Mouse (Mus musculus): ENCODE measurements at regions not wholly inside any gene's neighbourhood (a gene's known extent, or its start where the extent isn't known, plus 50 kb on each side); places are given as distances from the start of the nearest gene placed in this dataset.

GRCm38 (mm10) chr4:91180241-91181096, 220.1 kb downstream of the Elavl2 start:
- no peak for DNase-seq (ENCODE audit: extremely low spot score in 1 of 2, low spot score in 1 of 2)

DNA sequence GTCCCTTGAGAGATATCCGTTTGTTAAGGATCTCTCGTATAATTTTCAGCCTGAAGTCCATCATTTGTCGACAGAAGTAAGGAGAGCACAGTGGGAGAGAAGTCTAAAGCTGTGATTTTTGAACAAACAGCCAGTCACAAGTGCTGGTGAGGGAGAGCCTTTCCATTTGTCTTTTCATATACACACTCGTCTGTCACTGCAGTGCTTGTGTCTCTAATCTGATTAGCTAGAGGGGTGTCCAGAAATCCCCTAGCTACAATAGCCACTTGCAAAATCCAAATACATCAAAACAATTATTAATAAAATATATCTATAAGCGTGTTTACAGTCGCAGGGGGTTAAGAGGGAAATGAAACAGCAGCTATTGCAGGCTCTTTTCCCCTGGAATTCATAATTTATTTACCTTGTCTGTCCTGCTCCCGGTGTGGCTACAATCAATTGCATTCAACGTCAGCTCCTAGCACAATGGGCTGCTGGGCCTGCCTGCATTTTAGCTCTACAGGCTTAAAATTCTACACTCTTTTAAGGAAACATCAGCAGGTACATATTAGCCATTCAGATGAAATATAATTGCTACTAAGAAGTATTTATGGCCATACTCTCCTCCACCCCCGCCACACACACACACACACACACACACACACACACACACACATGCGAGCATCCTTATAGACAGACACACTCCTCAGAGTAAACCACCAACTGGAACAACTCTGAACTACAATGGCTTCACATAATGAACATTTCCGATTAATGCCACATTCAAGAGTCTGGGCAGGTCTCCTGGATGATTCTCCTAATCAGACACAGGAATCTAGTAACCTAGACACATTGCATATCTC, 236.1 kb downstream of the Elavl2 start:
- no peak for DNase-seq (ENCODE audit: extremely low spot score in 1 of 2, low spot score in 1 of 2)

DNA sequence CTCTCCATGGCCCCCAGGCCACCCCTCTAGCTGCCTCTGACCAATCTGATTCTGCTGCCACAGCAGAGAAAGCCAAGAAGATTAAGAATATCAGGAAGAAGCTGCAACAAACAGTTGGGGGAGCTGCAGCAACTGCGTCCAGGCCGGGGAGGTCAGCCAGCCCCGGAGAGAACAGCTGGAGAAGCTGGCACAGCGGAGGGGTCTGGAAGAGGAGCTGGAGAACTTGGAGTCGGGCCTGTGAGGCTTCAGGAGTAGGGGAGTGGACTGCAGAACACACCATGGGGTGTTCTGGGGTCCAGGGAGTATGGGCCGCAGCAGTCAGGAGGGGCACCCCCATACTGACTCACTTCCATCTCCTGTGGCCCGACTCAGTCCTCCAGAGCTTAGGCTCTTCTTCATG, 243.5 kb downstream of the Elavl2 start:
- DNase-seq (ENCODE audit: extremely low spot score in 1 of 2, low spot score in 1 of 2), result no peak

GRCm38 (mm10) chr4:91144666-91145065, 255.9 kb downstream of the Elavl2 start:
- no peak for DNase-seq (ENCODE audit: extremely low spot score in 1 of 2, low spot score in 1 of 2)

GRCm38 (mm10) chr4:91143906-91144305, 256.7 kb downstream of the Elavl2 start:
- DNase-seq (ENCODE audit: extremely low spot score in 1 of 2, low spot score in 1 of 2), result no peak

GRCm38 (mm10) chr4:91135327-91135726, 265.3 kb downstream of the Elavl2 start:
- peak in 1 of 2 experiments; percentile 16 for DNase-seq (ENCODE audit: extremely low spot score in 1 of 2, low spot score in 1 of 2)

DNA sequence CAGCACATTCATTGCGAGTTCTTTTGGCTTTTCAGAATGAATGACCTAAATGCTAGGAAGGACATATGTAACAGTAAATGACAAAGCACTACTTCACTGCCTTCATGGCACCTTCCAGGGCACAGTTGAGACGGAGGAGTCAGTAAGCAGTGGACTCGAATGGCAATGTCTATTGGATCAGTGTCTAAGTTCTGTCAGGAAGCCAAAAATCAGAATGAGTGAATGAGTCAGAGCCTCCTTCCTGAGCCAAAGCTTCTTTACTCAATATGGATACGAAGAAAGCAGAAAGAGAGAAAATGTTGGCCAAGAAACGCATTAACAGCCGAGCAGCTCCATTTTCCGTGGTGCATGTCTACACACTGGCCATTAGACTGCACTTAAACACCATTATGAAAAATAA, 268.3 kb downstream of the Elavl2 start:
- peak in 1 of 2 experiments; percentile 49 for DNase-seq (ENCODE audit: extremely low spot score in 1 of 2, low spot score in 1 of 2)

GRCm38 (mm10) chr4:91120277-91120676, 280.3 kb downstream of the Elavl2 start:
- no peak for DNase-seq (ENCODE audit: extremely low spot score in 1 of 2, low spot score in 1 of 2)

GRCm38 (mm10) chr4:91116807-91117609, 283.6 kb downstream of the Elavl2 start:
- DNase-seq (ENCODE audit: extremely low spot score in 1 of 2, low spot score in 1 of 2), result no peak

DNA sequence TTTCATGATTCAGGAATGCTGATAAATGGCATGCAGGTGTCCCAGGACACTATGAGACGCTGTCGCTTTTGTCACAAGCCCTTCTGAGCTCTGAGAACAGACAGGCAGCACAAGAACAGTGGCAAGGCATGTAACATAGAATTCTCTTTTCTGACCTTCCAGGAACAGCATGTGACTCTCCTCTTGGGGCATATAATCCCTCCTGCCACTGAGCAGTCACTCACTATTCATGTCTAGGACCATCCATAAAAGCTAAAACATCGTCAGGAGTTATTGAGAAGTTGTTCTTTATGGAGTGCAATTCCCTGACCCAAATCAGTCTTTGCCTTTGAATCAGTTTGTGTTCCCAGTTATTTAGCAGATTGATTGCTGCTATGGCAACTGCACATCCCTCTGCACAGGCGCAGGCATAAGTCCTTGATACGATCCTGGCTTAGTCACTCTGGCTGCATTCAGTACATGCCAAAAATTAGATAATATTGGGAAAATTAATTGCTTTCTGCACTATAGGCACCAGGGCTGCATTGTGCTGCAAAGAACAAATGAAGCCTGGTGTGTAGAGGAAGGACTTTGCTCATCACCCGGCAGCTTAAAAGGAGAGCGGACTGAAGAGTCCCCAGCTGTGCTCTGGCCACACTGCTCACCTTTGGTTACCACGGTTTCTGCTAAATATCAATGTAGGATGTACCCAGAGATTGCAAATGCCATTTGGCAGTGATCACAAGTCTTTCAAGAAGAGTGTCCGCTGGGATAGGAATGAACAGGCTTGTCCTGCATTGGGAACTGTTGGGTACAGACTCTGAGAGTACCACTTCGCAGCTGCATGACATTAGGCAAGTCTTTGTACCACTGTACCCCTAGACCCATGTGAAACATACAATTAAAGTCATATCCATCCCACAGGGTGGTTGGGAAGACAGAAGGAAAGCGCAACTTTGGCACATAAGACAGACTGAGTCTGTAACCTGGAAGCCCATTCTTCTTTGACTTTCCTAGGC, 288.6 kb downstream of the Elavl2 start:
- DNase-seq (ENCODE audit: extremely low spot score in 1 of 2, low spot score in 1 of 2), result no peak

GRCm38 (mm10) chr4:91096086-91096485, 304.5 kb downstream of the Elavl2 start:
- DNase-seq (ENCODE audit: extremely low spot score in 1 of 2, low spot score in 1 of 2), result no peak

GRCm38 (mm10) chr4:91094382-91094781, 306.2 kb downstream of the Elavl2 start:
- peak in 1 of 2 experiments; percentile 42 for DNase-seq (ENCODE audit: extremely low spot score in 1 of 2, low spot score in 1 of 2)

GRCm38 (mm10) chr4:91093885-91094284, 306.7 kb downstream of the Elavl2 start:
- peak in 1 of 2 experiments; percentile 18 for DNase-seq (ENCODE audit: extremely low spot score in 1 of 2, low spot score in 1 of 2)

- no peak for DNase-seq (ENCODE audit: extremely low spot score in 1 of 2, low spot score in 1 of 2)
These were observed 308.3 kb downstream of the Elavl2 start for GRCm38 (mm10) chr4:91092323-91092722.

DNA sequence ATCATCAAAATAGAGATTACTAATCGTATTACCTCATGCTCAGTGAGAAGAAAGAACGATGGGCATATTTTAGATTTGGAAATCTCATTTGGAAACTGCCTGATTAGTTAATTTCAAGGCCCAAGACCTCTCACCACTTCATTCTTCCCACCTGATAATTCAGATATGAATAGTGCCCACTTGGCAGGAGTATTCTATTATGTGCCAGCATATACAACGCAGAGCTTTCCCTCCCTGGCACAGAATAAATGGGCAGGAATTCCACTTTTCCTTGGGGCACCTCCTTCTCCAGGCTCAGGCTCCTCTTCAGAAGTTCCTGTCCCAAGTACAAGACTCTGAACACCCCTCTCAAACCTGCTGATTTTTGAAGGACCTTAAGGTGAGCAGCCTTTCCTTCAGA, 308.7 kb downstream of the Elavl2 start:
- no peak for DNase-seq (ENCODE audit: extremely low spot score in 1 of 2, low spot score in 1 of 2)

GRCm38 (mm10) chr4:91083950-91084349, 316.6 kb downstream of the Elavl2 start:
- DNase-seq (ENCODE audit: extremely low spot score in 1 of 2, low spot score in 1 of 2), result peak in 1 of 2 experiments; percentile 39

DNA sequence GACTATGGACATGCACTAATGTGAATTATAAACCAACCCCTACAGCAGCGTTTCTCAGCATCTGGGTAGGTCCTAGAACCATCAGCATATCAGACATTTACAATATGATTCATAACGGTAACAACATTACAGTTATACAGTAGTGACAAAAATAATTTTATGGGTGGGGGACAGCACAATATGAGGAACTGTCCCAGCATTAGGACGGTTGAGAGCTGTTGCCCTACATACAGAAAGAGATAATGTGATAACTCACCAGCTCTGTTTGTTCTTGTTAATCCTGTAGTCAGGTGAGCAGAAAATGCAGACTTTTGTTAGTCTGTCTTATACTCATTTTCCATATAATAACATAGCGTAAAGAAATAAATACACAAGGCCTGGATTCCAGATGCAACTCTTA, 319.1 kb downstream of the Elavl2 start:
- DNase-seq (ENCODE audit: extremely low spot score in 1 of 2, low spot score in 1 of 2), result no peak

DNA sequence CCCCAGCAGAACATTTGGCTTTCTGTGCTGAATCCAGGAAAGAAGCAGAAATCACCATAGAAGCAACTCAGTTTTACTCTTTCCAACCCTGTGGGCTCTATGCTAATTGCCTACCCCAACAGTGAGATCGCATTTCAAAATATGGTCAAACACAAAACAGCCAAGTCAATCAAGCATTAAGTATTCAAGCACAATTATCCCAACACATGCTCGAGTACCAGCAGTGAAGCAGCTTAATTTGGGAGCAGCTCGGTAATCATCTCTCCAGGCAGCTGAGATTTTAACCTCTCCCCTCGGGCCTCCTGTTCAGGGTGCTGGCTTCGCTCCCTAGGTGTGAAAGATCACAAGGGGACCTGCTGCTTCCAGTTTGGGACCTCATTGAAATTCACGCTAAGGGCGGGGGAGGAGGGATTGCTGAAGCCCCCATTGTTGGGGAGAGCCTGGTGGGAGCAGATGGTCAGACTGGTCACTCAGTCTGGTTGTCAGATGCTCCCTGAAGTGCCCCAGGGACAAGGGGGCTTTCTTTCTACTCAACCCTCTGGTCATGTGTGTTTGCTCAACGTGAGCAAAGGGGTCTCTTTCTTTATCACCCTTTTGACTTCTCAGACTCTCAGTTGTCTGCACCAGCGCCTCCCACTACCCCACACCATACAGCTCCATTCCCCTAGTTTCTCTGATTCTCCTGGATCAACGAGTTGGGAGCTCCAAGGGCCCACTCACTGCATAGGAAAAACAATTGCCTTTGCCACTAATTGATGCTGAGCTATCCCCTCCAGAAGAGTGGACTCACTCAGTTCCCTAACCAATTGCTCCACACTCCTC, 319.8 kb downstream of the Elavl2 start:
- no peak for DNase-seq (ENCODE audit: extremely low spot score in 1 of 2, low spot score in 1 of 2)

- DNase-seq (ENCODE audit: extremely low spot score in 1 of 2, low spot score in 1 of 2), result peak in 1 of 2 experiments; percentile 32
These were observed 329.3 kb downstream of the Elavl2 start for GRCm38 (mm10) chr4:91071263-91071662.

Measured in frontal cortex, adult 2 months (tissue).